Mouse (Mus musculus): ENCODE results near the gene Upk3bl.
"Not testable (repeated sequence)": the region's sequence is repeated elsewhere in the genome, so short reads cannot be mapped to it uniquely, and the experiment has no call there.

Gene Upk3bl

GRCm38 (mm10) chr5:136045987-136046386 lies 8.3 kb upstream of the Upk3bl start:
- peak; percentile 78 to 93 for DNase-seq (ENCODE audit: low spot score in 2 of 2)

- not testable (repeated sequence) for DNase-seq (ENCODE audit: low spot score in 2 of 2)
Observed at GRCm38 (mm10) chr5:136048541-136048940, 5.8 kb upstream of the Upk3bl start.

GRCm38 (mm10) chr5:136049926-136050325 lies 4.4 kb upstream of the Upk3bl start:
- no peak for DNase-seq (ENCODE audit: low spot score in 2 of 2)

- no peak for DNase-seq (ENCODE audit: low spot score in 2 of 2)
Observed at GRCm38 (mm10) chr5:136051231-136052085, 2.8 kb upstream of the Upk3bl start.

- no peak for DNase-seq (ENCODE audit: low spot score in 2 of 2)
Observed at GRCm38 (mm10) chr5:136052861-136053655, 1.2 kb upstream of the Upk3bl start.

- DNase-seq (ENCODE audit: low spot score in 2 of 2): no peak
Observed at GRCm38 (mm10) chr5:136056062-136056461, 1.8 kb downstream of the Upk3bl start.

- no peak for DNase-seq (ENCODE audit: low spot score in 2 of 2)
Observed at GRCm38 (mm10) chr5:136057085-136057484, 2.8 kb downstream of the Upk3bl start.

- DNase-seq (ENCODE audit: low spot score in 2 of 2): peak; percentile 74 to 92
Observed at GRCm38 (mm10) chr5:136061567-136061966, 7.3 kb downstream of the Upk3bl start.

GRCm38 (mm10) chr5:136063920-136064319 lies 9.6 kb downstream of the Upk3bl start:
- no peak for DNase-seq (ENCODE audit: low spot score in 2 of 2)

GRCm38 (mm10) chr5:136066404-136067148 lies 12.3 kb downstream of the Upk3bl start:
- not testable (repeated sequence) for DNase-seq (ENCODE audit: low spot score in 2 of 2)

- DNase-seq (ENCODE audit: low spot score in 2 of 2): no peak
Observed at GRCm38 (mm10) chr5:136069411-136069810, 15.1 kb downstream of the Upk3bl start.

- no peak for DNase-seq (ENCODE audit: low spot score in 2 of 2)
Observed at GRCm38 (mm10) chr5:136073051-136073450, 18.8 kb downstream of the Upk3bl start.

- DNase-seq (ENCODE audit: low spot score in 2 of 2): no peak
Observed at GRCm38 (mm10) chr5:136073526-136073925, 19.2 kb downstream of the Upk3bl start.

- no peak for DNase-seq (ENCODE audit: low spot score in 2 of 2)
Observed at GRCm38 (mm10) chr5:136075076-136075475, 20.8 kb downstream of the Upk3bl start.

GRCm38 (mm10) chr5:136076284-136076683 lies 22.0 kb downstream of the Upk3bl start:
- DNase-seq (ENCODE audit: low spot score in 2 of 2): no peak

GRCm38 (mm10) chr5:136077001-136077550 lies 22.8 kb downstream of the Upk3bl start:
- DNase-seq (ENCODE audit: low spot score in 2 of 2): no peak

GRCm38 (mm10) chr5:136078136-136078535 lies 23.8 kb downstream of the Upk3bl start:
- DNase-seq (ENCODE audit: low spot score in 2 of 2): no peak

- DNase-seq (ENCODE audit: low spot score in 2 of 2): no peak
Observed at GRCm38 (mm10) chr5:136082345-136082744, 28.1 kb downstream of the Upk3bl start.

- DNase-seq (ENCODE audit: low spot score in 2 of 2): peak; percentile 89 to 91
Observed at GRCm38 (mm10) chr5:136083669-136084107, 29.4 kb downstream of the Upk3bl start, which contains the start of gene Rasa4. TSS of gene Rasa4 (plus strand) at chr5:136083916.

GRCm38 (mm10) chr5:136084144-136084881 lies 30.0 kb downstream of the Upk3bl start:
- DNase-seq (ENCODE audit: low spot score in 2 of 2): no peak
